Mouse (Mus musculus) small intestine, adult 2 months (tissue): ENCODE results near the gene M1ap.

ENCODE experiments used
- CTCF ChIP-seq: fragments of 200-500 bp; IDR thresholded peaks from 2 replicates; pipeline ENCODE4 v1.5.1; 2012; ENCODE audit warnings: low read depth, mild to moderate bottlenecking, control low read depth, inconsistent platforms, low read length, moderate library complexity, mixed read lengths; ENCODE audit not compliant: insufficient replicate concordance, insufficient read length; ENCODE audit errors: extremely low read depth
- POLR2A ChIP-seq: fragments of 200-500 bp; IDR thresholded peaks from 2 replicates; pipeline ENCODE4 v1.6.1; 2012; ENCODE audit warnings: low read depth, mild to moderate bottlenecking, control low read depth, inconsistent platforms, low read length, moderate library complexity

DNA sequence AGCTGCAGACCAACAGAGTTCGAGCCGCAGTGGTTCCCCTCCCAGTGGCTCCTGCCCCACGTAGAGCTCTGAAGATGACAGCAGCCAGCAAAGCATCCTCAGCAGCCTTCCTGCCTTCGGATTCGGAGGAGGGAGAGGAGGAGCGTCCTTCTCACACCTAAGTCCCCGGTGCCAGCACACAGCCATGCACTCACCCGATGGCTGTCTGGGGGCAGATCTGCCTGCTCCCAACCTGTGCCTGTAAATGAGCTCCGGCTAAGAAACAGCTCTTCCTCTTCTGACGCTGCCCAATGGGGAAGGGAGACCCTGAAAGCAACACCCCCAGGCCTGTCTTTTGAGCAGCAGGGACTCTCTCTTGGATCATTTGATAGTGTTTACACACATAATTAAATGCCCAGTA lies 83.1 kb downstream of the M1ap start:
- TF ChIP-seq POLR2A: no peak
- TF ChIP-seq CTCF: no peak
